Mouse (Mus musculus) cerebellum, adult 18-20 months (tissue): ENCODE measurements around the gene Xylt1.
A peak's percentile ranks its signal among the peaks of the same experiment; 100 is the strongest.

Source experiments
- DNase-seq, 2 experiments: peaks; one replicate each; pipeline ENCODE4 v3.0.0; 2021

The Xylt1 gene

GRCm38 (mm10) chr7:117380418-117381187, at the start of gene Xylt1:
Xylt1 (plus strand) TSS chr7:117380979.
- DNase-seq: peak; percentile 21 to 57

- no peak for DNase-seq
These were observed 46.8 kb upstream of the Xylt1 start for GRCm38 (mm10) chr7:117333936-117334335.

- DNase-seq: no peak
These were observed 24.5 kb upstream of the Xylt1 start for GRCm38 (mm10) chr7:117356316-117356715.

GRCm38 (mm10) chr7:117357425-117358194, 23.2 kb upstream of the Xylt1 start:
- DNase-seq: no peak

GRCm38 (mm10) chr7:117361281-117361680, 19.5 kb upstream of the Xylt1 start:
- DNase-seq: no peak

GRCm38 (mm10) chr7:117362493-117362892, 18.3 kb upstream of the Xylt1 start:
- no peak for DNase-seq

GRCm38 (mm10) chr7:117368647-117369289, 12.0 kb upstream of the Xylt1 start:
- no peak for DNase-seq

GRCm38 (mm10) chr7:117369290-117369941, 11.4 kb upstream of the Xylt1 start:
- DNase-seq: no peak

GRCm38 (mm10) chr7:117375886-117376309, 4.9 kb upstream of the Xylt1 start:
- peak; percentile 18 to 25 for DNase-seq

- no peak for DNase-seq
These were observed 3.6 kb upstream of the Xylt1 start for GRCm38 (mm10) chr7:117377138-117377537.

- DNase-seq: no peak
These were observed 752 bp upstream of the Xylt1 start for GRCm38 (mm10) chr7:117380036-117380417.

- peak in 1 of 2 experiments; percentile 8 for DNase-seq
These were observed 606 bp downstream of the Xylt1 start for GRCm38 (mm10) chr7:117381188-117381981.

GRCm38 (mm10) chr7:117382006-117382405, 1.2 kb downstream of the Xylt1 start:
- no peak for DNase-seq

GRCm38 (mm10) chr7:117383147-117383940, 2.6 kb downstream of the Xylt1 start:
- DNase-seq: peak; percentile 6 to 27

GRCm38 (mm10) chr7:117386376-117386775, 5.6 kb downstream of the Xylt1 start:
- no peak for DNase-seq

GRCm38 (mm10) chr7:117388284-117388988, 7.7 kb downstream of the Xylt1 start:
- DNase-seq: no peak

GRCm38 (mm10) chr7:117389048-117389447, 8.3 kb downstream of the Xylt1 start:
- no peak for DNase-seq

- no peak for DNase-seq
These were observed 12.2 kb downstream of the Xylt1 start for GRCm38 (mm10) chr7:117392863-117393569.

- no peak for DNase-seq
These were observed 13.2 kb downstream of the Xylt1 start for GRCm38 (mm10) chr7:117393976-117394375.

- no peak for DNase-seq
These were observed 13.6 kb downstream of the Xylt1 start for GRCm38 (mm10) chr7:117394380-117394779.
